In the genomic region with DNA sequence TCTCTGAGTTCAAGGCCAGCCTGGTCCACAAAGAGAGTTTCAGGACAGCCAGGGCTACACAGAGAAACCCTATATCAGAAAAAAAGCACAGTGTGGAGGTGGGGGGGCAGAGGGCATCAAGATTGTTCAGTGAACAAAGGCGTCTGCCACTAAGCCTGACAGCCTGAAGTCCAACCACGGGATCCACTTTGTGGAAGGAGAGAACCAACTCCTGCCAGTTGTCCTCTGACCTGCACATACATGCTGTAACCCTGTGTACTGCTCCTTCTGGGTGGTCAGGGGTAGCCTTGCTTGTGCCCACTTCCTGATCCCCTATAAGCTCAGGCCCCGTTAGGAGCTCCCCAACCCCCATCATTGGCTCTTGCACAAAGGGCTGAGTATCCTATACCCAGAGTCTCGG, we compare ENCODE assay signal across 17 mouse cellular contexts. TPM values are rescaled to one million over a fixed set of nuclear protein-coding genes. Genes with fewer than 3 reads are reported as not detected.
A peak's percentile ranks its signal among the peaks of the same experiment; 100 is the strongest.
DNase-seq lines count a peak whose midpoint lies in the region; ATAC-seq and TF ChIP-seq lines count a peak whose summit lies in the region.
"Had no signal": no experiment of that assay in that cellular context is flagged by ENCODE, and none has a peak within 500 bp of the region (broad histone marks: within the 10 kb centered on the region; RNA-seq: fewer than 3 reads in every experiment).

No protein-coding gene starts in this region.

- H3K4me1 ChIP-seq in hindbrain, embryonic 11.5 days (replicated peaks; ENCODE audit: control insufficient read depth, insufficient read depth, low read length): peaks cover 16% of the 10 kb centered on the region
- H3K4me1 ChIP-seq in hindbrain, postnatal 0 days (ENCODE audit: insufficient read depth, low read length): peaks cover 16% of the 10 kb centered on the region; the same call in 1 of the 2 replicates
- peaks cover 65% of the 10 kb centered on the region for H3K4me1 ChIP-seq in midbrain, embryonic 10.5 days
- peaks cover 18% of the 10 kb centered on the region for H3K4me1 ChIP-seq in midbrain, embryonic 16.5 days (ENCODE audit: control insufficient read depth, insufficient read depth, low read length)
- H3K4me1 ChIP-seq in hindbrain, embryonic 12.5 days: peaks cover 53% of the 10 kb centered on the region
- H3K4me1 ChIP-seq in intestine, postnatal 0 days (replicated peaks; ENCODE audit: control insufficient read depth, insufficient read depth, low read length): peaks cover 7% of the 10 kb centered on the region; the same call in 1 of the 2 replicates

- 0 out of 2 replicates have a peak overlapping the region, but pooled peaks have one; percentile 7 for H3K4me2 ChIP-seq in hindbrain, embryonic 11.5 days (replicated peaks; ENCODE audit: low read depth, low read length)
- no peak overlapping the region for H3K4me2 ChIP-seq in hindbrain, postnatal 0 days (ENCODE audit: low read depth, low read length)
- no peak overlapping the region for H3K4me2 ChIP-seq in midbrain, embryonic 16.5 days (ENCODE audit: low read length)
- H3K4me2 ChIP-seq in hindbrain, embryonic 12.5 days (replicated peaks): 0 out of 2 replicates have a peak overlapping the region, but pooled peaks have one; percentile 26
- H3K4me2 ChIP-seq in intestine, postnatal 0 days (replicated peaks; ENCODE audit: low read depth): peak overlapping the region; percentile 10; the same call in 1 of the 2 replicates
- H3K4me2 ChIP-seq: embryonic facial prominence, embryonic 12.5 days; liver, embryonic 11.5 days had no signal

- WGBS in hindbrain, embryonic 11.5 days: 23% methylated on average over 4 of the region's 4 CpGs
- WGBS in hindbrain, postnatal 0 days: 36% methylated on average over 4 of the region's 4 CpGs
- WGBS in midbrain, embryonic 10.5 days: 33% methylated on average over 4 of the region's 4 CpGs
- WGBS in midbrain, embryonic 16.5 days: 51% methylated on average over 4 of the region's 4 CpGs
- 22% methylated on average over 4 of the region's 4 CpGs for WGBS in hindbrain, embryonic 12.5 days
- WGBS in intestine, postnatal 0 days: 46% methylated on average over 4 of the region's 4 CpGs

- no peak overlapping the region for H3K9ac ChIP-seq in hindbrain, embryonic 11.5 days (ENCODE audit: low read depth, low read length)
- no peak overlapping the region for H3K9ac ChIP-seq in hindbrain, postnatal 0 days (replicated peaks; ENCODE audit: low read length)
- no peak overlapping the region; the same call in 1 of the 2 replicates for H3K9ac ChIP-seq in midbrain, embryonic 16.5 days (ENCODE audit: low read depth, low read length)
- H3K9ac ChIP-seq in hindbrain, embryonic 12.5 days: no peak overlapping the region; the same call in 1 of the 2 replicates
- no peak overlapping the region for H3K9ac ChIP-seq in intestine, postnatal 0 days (ENCODE audit: low read depth, low read length)
- H3K9ac ChIP-seq: embryonic facial prominence, embryonic 12.5 days had no signal

- H3K27me3 ChIP-seq in hindbrain, embryonic 11.5 days (ENCODE audit: control insufficient read depth, insufficient read depth, low read length): peaks cover 18% of the 10 kb centered on the region
- H3K27me3 ChIP-seq in hindbrain, postnatal 0 days (ENCODE audit: insufficient read depth, low read length): peaks cover 3% of the 10 kb centered on the region
- H3K27me3 ChIP-seq in midbrain, embryonic 10.5 days (ENCODE audit: low read depth, poor library complexity, severe bottlenecking): peaks cover 98% of the 10 kb centered on the region
- peaks cover 5% of the 10 kb centered on the region; the same call in 1 of the 2 replicates for H3K27me3 ChIP-seq in midbrain, embryonic 16.5 days (ENCODE audit: control insufficient read depth, insufficient read depth, low read depth, low read length)
- H3K27me3 ChIP-seq in hindbrain, embryonic 12.5 days: peaks cover 68% of the 10 kb centered on the region
- no peaks in the 10 kb centered on the region for H3K27me3 ChIP-seq in intestine, postnatal 0 days (replicated peaks; ENCODE audit: control insufficient read depth, insufficient read depth, low read length)

- no peak for DNase-seq in hindbrain, embryonic 11.5 days (ENCODE audit: low spot score)
- no peak for DNase-seq in hindbrain, postnatal 0 days (ENCODE audit: low spot score)
- no peak for DNase-seq in midbrain, embryonic 10.5 days (ENCODE audit: low spot score)
- DNase-seq in lung, adult 18-20 months: no peak
- DNase-seq in left cerebral cortex, adult 8-10 months (ENCODE audit: low spot score in 2 of 2): no peak
- DNase-seq: adrenal gland, adult 8-10 months; cerebellum, adult 8-10 months; heart, postnatal 10 days; layer of hippocampus, postnatal 36 days; lung, adult 2 months; thymus, postnatal 4 days had no signal

- H3K4me3 ChIP-seq in hindbrain, embryonic 11.5 days (ENCODE audit: low read depth, low read length): no peak overlapping the region
- H3K4me3 ChIP-seq in hindbrain, postnatal 0 days (ENCODE audit: low read length): no peak overlapping the region
- H3K4me3 ChIP-seq in midbrain, embryonic 10.5 days: no peak overlapping the region
- no peak overlapping the region for H3K4me3 ChIP-seq in midbrain, embryonic 16.5 days (ENCODE audit: low read depth, low read length)
- no peak overlapping the region for H3K4me3 ChIP-seq in hindbrain, embryonic 12.5 days
- H3K4me3 ChIP-seq in intestine, postnatal 0 days (ENCODE audit: low read depth, low read length): no peak overlapping the region
- H3K4me3 ChIP-seq: embryonic facial prominence, embryonic 12.5 days; megakaryocyte, embryonic 14.5 days had no signal

- no peak for TF ChIP-seq CTCF in hindbrain, postnatal 0 days (IDR thresholded peaks at IDR 0.05; ENCODE audit: low read depth)
- TF ChIP-seq CTCF in intestine, postnatal 0 days (IDR thresholded peaks at IDR 0.05; ENCODE audit: low read depth): no peak

- H3K9me3 ChIP-seq in hindbrain, embryonic 11.5 days (ENCODE audit: control insufficient read depth, low read length): no peaks in the 10 kb centered on the region
- H3K9me3 ChIP-seq in hindbrain, postnatal 0 days (ENCODE audit: low read length): no peaks in the 10 kb centered on the region
- no peaks in the 10 kb centered on the region for H3K9me3 ChIP-seq in midbrain, embryonic 10.5 days (replicated peaks)
- no peaks in the 10 kb centered on the region for H3K9me3 ChIP-seq in midbrain, embryonic 16.5 days (replicated peaks; ENCODE audit: control insufficient read depth, low read length, poor library complexity, severe bottlenecking)
- no peaks in the 10 kb centered on the region for H3K9me3 ChIP-seq in hindbrain, embryonic 12.5 days (replicated peaks)
- no peaks in the 10 kb centered on the region for H3K9me3 ChIP-seq in intestine, postnatal 0 days (ENCODE audit: control insufficient read depth)
- H3K9me3 ChIP-seq: embryonic facial prominence, embryonic 12.5 days; megakaryocyte, embryonic 14.5 days had no signal

- no peak for ATAC-seq in hindbrain, embryonic 11.5 days (ENCODE audit: low FRiP score)
- ATAC-seq in hindbrain, postnatal 0 days: no peak
- ATAC-seq in midbrain, embryonic 16.5 days: no peak
- ATAC-seq in hindbrain, embryonic 12.5 days (ENCODE audit: low FRiP score): no peak
- no peak for ATAC-seq in intestine, postnatal 0 days

- H3K27ac ChIP-seq in hindbrain, embryonic 11.5 days (ENCODE audit: low read depth, low read length): no peak overlapping the region
- no peak overlapping the region for H3K27ac ChIP-seq in hindbrain, postnatal 0 days
- H3K27ac ChIP-seq in midbrain, embryonic 10.5 days (replicated peaks): peak overlapping the region; percentile 53
- no peak overlapping the region for H3K27ac ChIP-seq in midbrain, embryonic 16.5 days (ENCODE audit: low read length)
- H3K27ac ChIP-seq in hindbrain, embryonic 12.5 days: 0 out of 2 replicates have a peak overlapping the region, but pooled peaks have one; percentile 52
- H3K27ac ChIP-seq in intestine, postnatal 0 days (ENCODE audit: low read depth, low read length): no peak overlapping the region
- H3K27ac ChIP-seq: embryonic facial prominence, embryonic 12.5 days had no signal

- H3K36me3 ChIP-seq in hindbrain, embryonic 11.5 days (ENCODE audit: control insufficient read depth, insufficient read depth, low read length): no peaks in the 10 kb centered on the region
- H3K36me3 ChIP-seq in hindbrain, postnatal 0 days (ENCODE audit: insufficient read depth, low read length): no peaks in the 10 kb centered on the region
- no peaks in the 10 kb centered on the region for H3K36me3 ChIP-seq in midbrain, embryonic 10.5 days
- H3K36me3 ChIP-seq in midbrain, embryonic 16.5 days (ENCODE audit: control insufficient read depth, insufficient read depth, low read length): no peaks in the 10 kb centered on the region
- H3K36me3 ChIP-seq in hindbrain, embryonic 12.5 days: no peaks in the 10 kb centered on the region
- H3K36me3 ChIP-seq in intestine, postnatal 0 days (ENCODE audit: control insufficient read depth, insufficient read depth): no peaks in the 10 kb centered on the region
- H3K36me3 ChIP-seq: embryonic facial prominence, embryonic 12.5 days had no signal

RNA-seq across cellular contexts. Expression of gene Otub1, which starts 21.1 kb away (rescaled TPM):
- polyA plus RNA-seq in hindbrain, embryonic 11.5 days (2014; fragmentation: Nextera tagmentation; extraction: Ambion mirVana): 246 and 250 TPM in 2 replicates
- 216 and 233 TPM in 2 replicates for total RNA-seq in hindbrain, postnatal 0 days (2014; rRNA removed)
- polyA plus RNA-seq in hindbrain, postnatal 0 days (2015; fragmentation: Nextera tagmentation; extraction: Ambion mirVana): 248 and 253 TPM in 2 replicates
- 274 and 293 TPM in 2 replicates for polyA plus RNA-seq in midbrain, embryonic 10.5 days (2016; fragmentation: Nextera tagmentation; extraction: Ambion mirVana)
- 235 and 240 TPM in 2 replicates for polyA plus RNA-seq in midbrain, embryonic 16.5 days (2015; fragmentation: Nextera tagmentation; extraction: Ambion mirVana)
- polyA plus RNA-seq in hindbrain, embryonic 12.5 days (2016; fragmentation: Nextera tagmentation; extraction: Ambion mirVana): 217 and 218 TPM in 2 replicates
- polyA plus RNA-seq in intestine, postnatal 0 days (2015; fragmentation: Nextera tagmentation; extraction: Ambion mirVana): 121 and 126 TPM in 2 replicates
- total RNA-seq in left cerebral cortex, adult 8-10 months (2022): 100 to 1,000 TPM; 267 to 296 (median 278) TPM

RNA-seq across cellular contexts. Expression of gene Cox8a, which starts 32.4 kb away (rescaled TPM):
- polyA plus RNA-seq in hindbrain, embryonic 11.5 days (2014; fragmentation: Nextera tagmentation; extraction: Ambion mirVana): 762 and 780 TPM in 2 replicates
- 1,715 and 1,845 TPM in 2 replicates for total RNA-seq in hindbrain, postnatal 0 days (2014; rRNA removed)
- 2,044 and 2,080 TPM in 2 replicates for polyA plus RNA-seq in hindbrain, postnatal 0 days (2015; fragmentation: Nextera tagmentation; extraction: Ambion mirVana)
- polyA plus RNA-seq in midbrain, embryonic 10.5 days (2016; fragmentation: Nextera tagmentation; extraction: Ambion mirVana): 895 and 900 TPM in 2 replicates
- 837 and 884 TPM in 2 replicates for polyA plus RNA-seq in midbrain, embryonic 16.5 days (2015; fragmentation: Nextera tagmentation; extraction: Ambion mirVana)
- polyA plus RNA-seq in hindbrain, embryonic 12.5 days (2016; fragmentation: Nextera tagmentation; extraction: Ambion mirVana): 715 and 817 TPM in 2 replicates
- 2,194 and 2,204 TPM in 2 replicates for polyA plus RNA-seq in intestine, postnatal 0 days (2015; fragmentation: Nextera tagmentation; extraction: Ambion mirVana)
- total RNA-seq in left cerebral cortex, adult 8-10 months (2022): 1,000 to 10,000 TPM; 1,021 to 1,102 (median 1,060) TPM

RNA-seq across cellular contexts. Expression of gene Naa40, which starts 55.9 kb away (rescaled TPM):
- polyA plus RNA-seq in hindbrain, embryonic 11.5 days (2014; fragmentation: Nextera tagmentation; extraction: Ambion mirVana): 79.9 and 87.6 TPM in 2 replicates
- total RNA-seq in hindbrain, postnatal 0 days (2014; rRNA removed): 56.5 and 59.7 TPM in 2 replicates
- 42.7 and 42.8 TPM in 2 replicates for polyA plus RNA-seq in hindbrain, postnatal 0 days (2015; fragmentation: Nextera tagmentation; extraction: Ambion mirVana)
- polyA plus RNA-seq in midbrain, embryonic 10.5 days (2016; fragmentation: Nextera tagmentation; extraction: Ambion mirVana): 105 and 107 TPM in 2 replicates
- 68.1 and 69.6 TPM in 2 replicates for polyA plus RNA-seq in midbrain, embryonic 16.5 days (2015; fragmentation: Nextera tagmentation; extraction: Ambion mirVana)
- polyA plus RNA-seq in hindbrain, embryonic 12.5 days (2016; fragmentation: Nextera tagmentation; extraction: Ambion mirVana): 75.9 and 77.6 TPM in 2 replicates
- 18.6 and 19.7 TPM in 2 replicates for polyA plus RNA-seq in intestine, postnatal 0 days (2015; fragmentation: Nextera tagmentation; extraction: Ambion mirVana)
- total RNA-seq in left cerebral cortex, adult 8-10 months (2022): 10 to 100 TPM; 30.6 to 39.2 (median 32.3) TPM

Comparison
In these comparisons a context has a peak if more than half of its experiments do, and no peak if none do; other contexts are left out.
1. H3K27ac ChIP-seq: peak in midbrain, embryonic 10.5 days (single experiment) and hindbrain, embryonic 12.5 days (single experiment); none in hindbrain, embryonic 11.5 days (single experiment), hindbrain, postnatal 0 days (single experiment), midbrain, embryonic 16.5 days (single experiment) and intestine, postnatal 0 days (single experiment).
2. H3K4me2 ChIP-seq: peak in hindbrain, embryonic 11.5 days (single experiment), hindbrain, embryonic 12.5 days (single experiment) and intestine, postnatal 0 days (single experiment); none in hindbrain, postnatal 0 days (single experiment) and midbrain, embryonic 16.5 days (single experiment).